Mouse (Mus musculus) spleen, adult 2 months (tissue): ENCODE measurements at regions not wholly inside any gene's neighbourhood (a gene's known extent, or its start where the extent isn't known, plus 50 kb on each side); places are given as distances from the start of the nearest gene placed in this dataset.
A peak's percentile ranks its signal among the peaks of the same experiment; 100 is the strongest.

ENCODE experiments used
- DNase-seq, 2 experiments: peaks; one replicate each; pipeline versions ENCODE4 v3.0.0 to v3.0.0-alpha.2; 2012 to 2021; ENCODE audit warnings: low spot score in 2 of 2, low read depth in 1 of 2
- H3K27ac ChIP-seq: fragments of 200-500 bp; 2 replicates; pipeline ENCODE4 v1.5.1; 2012; ENCODE audit warnings: low read length, inconsistent platforms; ENCODE audit not compliant: insufficient read depth
- H3K27me3 ChIP-seq: fragments of 200-500 bp; 2 replicates; pipeline ENCODE4 v1.6.1; 2012; ENCODE audit warnings: mild to moderate bottlenecking, moderate library complexity, low read length, inconsistent platforms; ENCODE audit not compliant: control insufficient read depth, insufficient read depth
- H3K36me3 ChIP-seq: fragments of 200-500 bp; 2 replicates; pipeline ENCODE4 v1.6.1; 2012; ENCODE audit warnings: mild to moderate bottlenecking, low read length, inconsistent platforms; ENCODE audit not compliant: control insufficient read depth, insufficient read depth
- H3K4me1 ChIP-seq: fragments of 200-500 bp; 2 replicates; pipeline ENCODE4 v1.6.1; 2011; ENCODE audit warnings: inconsistent platforms; ENCODE audit not compliant: control insufficient read depth, insufficient read depth, insufficient read length
- H3K4me3 ChIP-seq: fragments of 200-500 bp; 2 replicates; pipeline ENCODE4 v1.5.1; 2011; ENCODE audit warnings: mild to moderate bottlenecking, inconsistent platforms; ENCODE audit not compliant: insufficient read depth, insufficient read length; ENCODE audit errors: extremely low read depth
- CTCF ChIP-seq: fragments of 200-500 bp; IDR thresholded peaks from 2 replicates; pipeline ENCODE4 v1.5.1; 2011; ENCODE audit warnings: mild to moderate bottlenecking, inconsistent platforms; ENCODE audit not compliant: insufficient read depth, insufficient read length, insufficient replicate concordance; ENCODE audit errors: extremely low read depth
- POLR2A ChIP-seq: fragments of 200-500 bp; IDR thresholded peaks from 2 replicates; pipeline ENCODE4 v1.6.1; 2011; ENCODE audit warnings: low read depth, low read length, inconsistent platforms
- WGBS: fragments of 180-500 bp; shearing (Covaris S2); methylation state at CpG from one replicate; pipeline ENCODE4 v1.1.7; 2018; 5-methylcytosine and 5-hydroxymethylcytosine counted together

DNA sequence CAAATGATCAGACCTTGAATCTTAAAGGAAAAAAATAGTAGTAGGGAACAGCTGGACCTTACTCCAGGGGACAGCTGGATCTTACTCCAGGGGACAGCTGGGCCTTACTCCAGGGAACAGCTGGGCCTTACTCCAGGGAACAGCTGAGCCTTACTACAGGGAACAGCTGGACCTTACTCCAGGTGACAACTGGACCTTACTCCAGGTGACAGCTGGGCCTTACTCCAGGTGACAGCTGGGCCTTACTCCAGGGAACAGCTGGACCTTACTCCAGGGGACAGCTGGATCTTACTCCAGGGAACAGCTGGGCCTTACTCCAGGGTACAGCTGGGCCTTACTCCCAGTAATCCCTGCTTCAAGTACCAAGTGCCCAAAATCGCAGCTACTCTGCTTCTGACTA is 178.3 kb upstream of the Zfp637 start:
- no peak overlapping the region for H3K4me3 ChIP-seq
- H3K27me3 ChIP-seq: no peaks in the 10 kb centered on the region
- TF ChIP-seq POLR2A (no peak), CTCF (no peak)
- H3K36me3 ChIP-seq: no peaks in the 10 kb centered on the region
- no peak for DNase-seq
- H3K27ac ChIP-seq: no peak overlapping the region
- WGBS: 88% methylated on average over 1 of the region's 1 CpGs
- no peaks in the 10 kb centered on the region for H3K4me1 ChIP-seq

DNA sequence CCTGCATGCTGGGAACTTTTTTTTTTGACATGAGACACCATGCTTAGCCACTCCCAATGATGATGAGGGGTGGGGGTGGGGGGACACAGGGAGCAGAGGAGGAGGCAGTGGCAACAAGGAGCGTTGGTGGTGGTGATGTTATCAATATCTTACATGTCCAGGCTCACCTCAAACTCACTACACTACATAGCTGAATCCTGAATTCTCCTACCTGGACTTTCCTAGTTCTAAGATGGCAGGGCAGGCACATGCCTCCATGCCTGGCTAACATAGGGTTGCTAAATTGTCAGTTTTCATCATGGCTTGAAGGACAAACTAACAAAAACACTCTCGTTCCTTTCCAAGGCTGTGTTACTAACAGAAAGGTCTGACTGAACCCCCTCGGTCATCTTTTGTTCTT is 170.6 kb upstream of the Zfp637 start:
- 68% methylated on average over 3 of the region's 3 CpGs for WGBS
- Histone ChIP-seq H3K27ac (no peak overlapping the region), H3K27me3 (no peaks in the 10 kb centered on the region), H3K4me1 (no peaks in the 10 kb centered on the region), H3K4me3 (no peak overlapping the region), H3K36me3 (no peaks in the 10 kb centered on the region)
- DNase-seq: no peak
- no peak for TF ChIP-seq CTCF
- TF ChIP-seq POLR2A: no peak

DNA sequence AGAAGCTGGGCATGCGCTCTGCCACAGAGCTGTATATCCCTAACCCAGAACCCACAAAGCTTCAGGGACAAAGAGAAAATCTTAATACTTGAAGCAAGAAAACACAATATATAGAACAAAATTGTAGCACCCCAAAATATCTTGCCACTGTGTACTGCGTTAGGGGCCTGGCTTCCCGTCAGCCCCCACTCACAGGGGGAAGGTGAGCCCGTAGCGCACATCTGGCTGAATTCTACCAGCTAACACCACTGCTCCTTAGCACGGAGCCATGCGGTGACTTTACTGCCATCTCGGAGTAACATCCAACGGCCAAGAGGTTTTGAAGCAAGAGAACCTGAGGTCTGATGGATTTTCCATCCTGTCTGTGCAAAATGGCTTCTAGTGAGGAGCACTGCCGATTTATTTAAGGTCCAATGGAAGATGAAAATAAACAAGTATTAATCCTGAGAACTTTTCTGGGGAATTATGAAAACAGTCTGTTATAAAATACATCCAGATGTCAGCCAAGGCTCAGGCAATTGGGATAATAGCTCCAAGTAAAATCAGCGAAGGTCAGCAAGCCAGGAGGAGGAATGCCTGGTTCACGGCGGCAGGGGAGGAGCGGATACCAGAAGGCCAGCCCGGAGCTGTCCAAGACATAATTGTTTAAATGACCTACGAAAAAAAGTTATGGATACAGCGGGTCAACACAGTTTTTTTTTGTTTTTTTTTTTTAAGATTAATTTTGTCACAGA is 170.0 kb upstream of the Zfp637 start:
- Histone ChIP-seq H3K27me3 (no peaks in the 10 kb centered on the region), H3K4me3 (no peak overlapping the region), H3K4me1 (no peaks in the 10 kb centered on the region), H3K36me3 (no peaks in the 10 kb centered on the region), H3K27ac (no peak overlapping the region)
- 86% methylated on average over 17 of the region's 17 CpGs for WGBS
- TF ChIP-seq CTCF (no peak), POLR2A (no peak)
- DNase-seq: no peak

DNA sequence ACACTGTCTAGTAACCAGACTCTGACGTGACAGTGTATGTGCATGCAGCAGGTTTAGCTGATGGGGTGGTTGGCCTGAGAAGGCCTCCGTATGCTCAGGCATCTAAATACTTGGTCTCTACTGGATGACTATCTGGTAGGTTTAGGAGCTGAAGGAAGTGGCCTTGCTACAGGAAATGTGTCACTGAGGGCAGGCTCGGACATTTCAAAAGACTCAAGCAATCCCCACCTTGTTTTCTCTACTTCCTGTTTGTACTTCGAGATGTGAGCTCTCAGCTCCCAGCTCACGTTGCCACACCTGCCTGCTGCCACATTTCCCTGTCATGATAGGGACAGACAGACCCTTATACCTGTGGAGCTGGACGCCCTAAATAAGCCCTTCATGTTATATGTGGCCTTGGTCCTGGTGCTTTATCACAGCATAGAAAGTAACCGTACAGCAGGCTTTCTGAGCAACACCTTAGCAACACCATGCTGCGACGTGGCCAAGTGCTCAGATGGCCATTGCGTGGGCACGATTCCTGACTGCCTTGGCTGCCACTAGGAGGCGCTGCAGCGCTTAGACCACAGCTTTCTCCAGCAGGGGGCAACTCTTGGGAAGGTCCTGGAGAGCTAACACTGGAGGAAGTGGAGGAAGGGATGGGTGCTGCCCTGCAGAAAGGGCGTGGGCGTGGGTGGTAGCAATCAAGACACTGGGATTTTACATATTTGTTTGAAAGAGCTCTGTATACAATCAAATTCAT is 165.8 kb upstream of the Zfp637 start:
- DNase-seq: no peak
- no peaks in the 10 kb centered on the region for H3K27me3 ChIP-seq
- TF ChIP-seq POLR2A (no peak), CTCF (peak; percentile 46; the same call in 1 of the 2 replicates)
- WGBS: 48% methylated on average over 15 of the region's 15 CpGs
- no peak overlapping the region for H3K27ac ChIP-seq
- no peak overlapping the region for H3K4me3 ChIP-seq
- H3K4me1 ChIP-seq: no peaks in the 10 kb centered on the region; the same call in 1 of the 2 replicates
- no peaks in the 10 kb centered on the region for H3K36me3 ChIP-seq

DNA sequence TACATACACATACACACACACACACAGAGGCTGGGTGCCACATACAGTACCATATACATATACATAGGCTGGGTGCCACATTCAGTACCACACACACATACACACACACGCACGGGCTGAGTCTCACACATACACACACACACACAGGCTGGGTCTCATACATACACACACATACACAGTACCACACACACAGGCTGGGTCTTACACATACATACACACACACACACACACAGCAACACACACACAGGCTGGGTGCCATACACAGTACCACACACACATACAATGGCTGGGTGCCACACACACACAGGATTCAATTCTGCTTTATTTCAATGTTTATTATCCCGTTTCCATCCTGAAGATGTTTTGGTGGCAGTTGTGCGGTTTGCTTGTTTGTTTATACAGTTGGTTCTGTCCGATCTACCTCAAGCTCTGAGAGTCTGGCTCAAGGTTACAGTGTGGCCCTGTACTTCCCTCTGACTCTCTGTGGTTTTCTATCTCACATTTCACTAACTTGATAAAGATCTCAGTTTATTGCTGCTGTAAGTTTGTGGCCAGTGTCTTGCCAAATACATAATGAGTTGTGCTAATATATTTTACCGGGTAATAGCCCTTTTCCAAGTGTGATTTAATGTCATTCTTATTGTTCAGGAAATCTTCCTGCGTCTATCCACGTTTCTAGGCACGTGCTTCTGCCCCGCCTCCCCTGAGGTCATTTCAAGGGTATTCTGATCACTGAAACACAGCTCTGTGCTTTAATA is 164.7 kb upstream of the Zfp637 start:
- Histone ChIP-seq H3K36me3 (no peaks in the 10 kb centered on the region), H3K27ac (no peak overlapping the region), H3K4me1 (no peaks in the 10 kb centered on the region; the same call in 1 of the 2 replicates), H3K27me3 (no peaks in the 10 kb centered on the region), H3K4me3 (no peak overlapping the region)
- DNase-seq: no peak
- WGBS: 28% methylated on average over 10 of the region's 10 CpGs
- TF ChIP-seq POLR2A: no peak
- no peak for TF ChIP-seq CTCF

- WGBS: 9% methylated on average over 7 of the region's 7 CpGs
- H3K4me1 ChIP-seq: no peaks in the 10 kb centered on the region; the same call in 1 of the 2 replicates
- no peak overlapping the region for H3K4me3 ChIP-seq
- peak overlapping the region; percentile 20; the same call in 1 of the 2 replicates for H3K27ac ChIP-seq
- H3K36me3 ChIP-seq: no peaks in the 10 kb centered on the region
- H3K27me3 ChIP-seq: no peaks in the 10 kb centered on the region
- TF ChIP-seq POLR2A (no peak), CTCF (no peak)
- no peak for DNase-seq
Observed at GRCm38 (mm10) chr6:117677062-117677461, 163.9 kb upstream of the Zfp637 start.
